Mouse (Mus musculus): ENCODE measurements at regions not wholly inside any gene's neighbourhood (a gene's known extent, or its start where the extent isn't known, plus 50 kb on each side); places are given as distances from the start of the nearest gene placed in this dataset.
A peak's percentile ranks its signal among the peaks of the same experiment; 100 is the strongest.

GRCm38 (mm10) chr10:125467503-125467902 is 78.2 kb upstream of the Slc16a7 start:
- Histone ChIP-seq H3K27ac (ENCODE audit: low read depth, low read length) (no peak overlapping the region), H3K4me3 (ENCODE audit: low read depth, low read length) (no peak overlapping the region), H3K9ac (ENCODE audit: low read length) (no peak overlapping the region), H3K4me2 (no peak overlapping the region), H3K9me3 (ENCODE audit: control insufficient read depth, low read length) (no peaks in the 10 kb centered on the region), H3K27me3 (ENCODE audit: control insufficient read depth, insufficient read depth, low read length) (no peaks in the 10 kb centered on the region), H3K4me1 (ENCODE audit: control insufficient read depth, insufficient read depth, low read length) (no peaks in the 10 kb centered on the region), H3K36me3 (ENCODE audit: control insufficient read depth, insufficient read depth, low read length) (no peaks in the 10 kb centered on the region)
- ATAC-seq (ENCODE audit: low FRiP score), result no peak
- 91% methylated on average over 5 of the region's 5 CpGs for WGBS
- no peak for DNase-seq (ENCODE audit: low spot score, missing footprints)

DNA sequence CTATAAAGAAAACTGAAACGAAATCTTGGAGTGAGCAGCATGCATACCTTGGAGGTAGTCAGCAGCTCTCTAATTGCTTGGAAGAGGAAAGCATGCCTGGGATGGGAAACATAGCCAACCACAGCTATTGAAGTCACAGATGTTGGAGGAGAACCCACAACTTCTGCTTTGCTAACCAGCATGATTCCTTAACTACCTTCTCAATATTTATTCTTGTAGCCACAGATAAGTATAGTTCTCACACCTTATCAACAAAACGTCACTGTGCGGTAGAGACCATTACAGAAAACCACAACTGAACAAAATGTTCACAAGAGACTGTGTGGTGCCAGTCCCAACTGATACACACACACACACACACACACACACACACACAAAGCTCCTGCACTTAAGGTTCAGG is 99.1 kb upstream of the Slc16a7 start:
- 92% methylated on average over 3 of the region's 3 CpGs for WGBS
- no peaks in the 10 kb centered on the region for H3K27me3 ChIP-seq (ENCODE audit: control insufficient read depth, insufficient read depth, low read length)
- no peak overlapping the region for H3K27ac ChIP-seq (ENCODE audit: low read depth, low read length)
- H3K9ac ChIP-seq (ENCODE audit: low read length), result no peak overlapping the region
- no peaks in the 10 kb centered on the region for H3K9me3 ChIP-seq (ENCODE audit: control insufficient read depth, low read length)
- no peaks in the 10 kb centered on the region for H3K4me1 ChIP-seq (ENCODE audit: control insufficient read depth, insufficient read depth, low read length)
- DNase-seq (ENCODE audit: low spot score, missing footprints) (no peak), ATAC-seq (ENCODE audit: low FRiP score) (no peak)
- H3K36me3 ChIP-seq (ENCODE audit: control insufficient read depth, insufficient read depth, low read length), result no peaks in the 10 kb centered on the region
- H3K4me3 ChIP-seq (ENCODE audit: low read depth, low read length), result no peak overlapping the region
- H3K4me2 ChIP-seq, result no peak overlapping the region

DNA sequence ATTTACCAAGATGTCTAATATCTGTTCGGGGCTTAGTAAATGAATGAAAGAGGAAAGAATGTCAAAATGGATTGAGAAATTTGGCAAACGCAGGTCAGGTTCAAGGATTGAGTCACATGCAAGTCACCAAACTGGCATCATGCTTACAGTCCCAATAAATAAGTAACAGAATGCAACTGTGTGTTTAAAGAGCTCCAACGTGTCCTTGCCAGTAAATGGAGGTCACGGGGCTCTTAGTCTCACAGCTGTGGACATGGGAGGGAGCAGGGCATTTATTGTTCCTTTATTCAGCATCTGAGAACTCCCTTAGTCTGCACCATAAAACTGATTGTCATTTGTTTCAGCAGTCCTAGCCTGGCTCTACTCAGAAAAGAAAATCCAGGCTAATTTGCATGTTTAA is 101.1 kb upstream of the Slc16a7 start:
- H3K36me3 ChIP-seq (ENCODE audit: control insufficient read depth, insufficient read depth, low read length), result no peaks in the 10 kb centered on the region
- DNase-seq (ENCODE audit: low spot score, missing footprints) (no peak), ATAC-seq (ENCODE audit: low FRiP score) (no peak)
- H3K9ac ChIP-seq (ENCODE audit: low read length), result no peak overlapping the region
- no peaks in the 10 kb centered on the region for H3K9me3 ChIP-seq (ENCODE audit: control insufficient read depth, low read length)
- no peaks in the 10 kb centered on the region for H3K27me3 ChIP-seq (ENCODE audit: control insufficient read depth, insufficient read depth, low read length)
- H3K4me2 ChIP-seq, result no peak overlapping the region
- 59% methylated on average over 4 of the region's 4 CpGs for WGBS
- no peaks in the 10 kb centered on the region for H3K4me1 ChIP-seq (ENCODE audit: control insufficient read depth, insufficient read depth, low read length)
- H3K27ac ChIP-seq (ENCODE audit: low read depth, low read length), result no peak overlapping the region
- no peak overlapping the region for H3K4me3 ChIP-seq (ENCODE audit: low read depth, low read length)

- H3K36me3 ChIP-seq (ENCODE audit: control insufficient read depth, insufficient read depth, low read length), result no peaks in the 10 kb centered on the region
- H3K4me2 ChIP-seq, result no peak overlapping the region
- WGBS, result 81% methylated on average over 4 of the region's 4 CpGs
- H3K9ac ChIP-seq (ENCODE audit: low read length), result no peak overlapping the region
- no peaks in the 10 kb centered on the region for H3K9me3 ChIP-seq (ENCODE audit: control insufficient read depth, low read length)
- H3K27me3 ChIP-seq (ENCODE audit: control insufficient read depth, insufficient read depth, low read length), result no peaks in the 10 kb centered on the region
- no peak overlapping the region for H3K4me3 ChIP-seq (ENCODE audit: low read depth, low read length)
- H3K4me1 ChIP-seq (ENCODE audit: control insufficient read depth, insufficient read depth, low read length), result no peaks in the 10 kb centered on the region
- DNase-seq (ENCODE audit: low spot score, missing footprints) (no peak), ATAC-seq (ENCODE audit: low FRiP score) (no peak)
- H3K27ac ChIP-seq (ENCODE audit: low read depth, low read length), result no peak overlapping the region
Observed at GRCm38 (mm10) chr10:125494489-125494888, 105.2 kb upstream of the Slc16a7 start.

DNA sequence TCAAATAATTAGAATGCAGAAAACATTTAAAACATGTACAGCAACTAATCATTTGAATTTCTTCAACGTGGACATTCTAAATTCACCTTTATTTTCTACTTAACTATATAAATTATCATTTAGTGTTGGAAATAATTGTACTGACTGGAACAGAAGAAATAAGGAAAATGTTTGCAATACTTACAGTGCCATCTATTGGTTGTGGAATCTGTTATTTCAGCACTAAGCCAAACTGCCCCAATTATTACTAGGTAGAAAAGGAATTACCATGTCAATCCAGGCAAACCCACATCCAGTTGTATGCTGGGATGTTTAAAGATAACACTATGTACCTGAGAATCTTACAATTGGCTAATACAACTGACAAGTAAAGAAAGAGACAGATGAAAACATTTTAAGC is 109.1 kb upstream of the Slc16a7 start:
- ATAC-seq (ENCODE audit: low FRiP score) (no peak), DNase-seq (ENCODE audit: low spot score, missing footprints) (no peak)
- H3K9ac ChIP-seq (ENCODE audit: low read length), result no peak overlapping the region
- no peak overlapping the region for H3K4me3 ChIP-seq (ENCODE audit: low read depth, low read length)
- no peaks in the 10 kb centered on the region for H3K4me1 ChIP-seq (ENCODE audit: control insufficient read depth, insufficient read depth, low read length)
- H3K36me3 ChIP-seq (ENCODE audit: control insufficient read depth, insufficient read depth, low read length), result no peaks in the 10 kb centered on the region
- H3K27me3 ChIP-seq (ENCODE audit: control insufficient read depth, insufficient read depth, low read length), result no peaks in the 10 kb centered on the region
- 42% methylated on average over 1 of the region's 1 CpGs for WGBS
- H3K9me3 ChIP-seq (ENCODE audit: control insufficient read depth, low read length), result no peaks in the 10 kb centered on the region
- no peak overlapping the region for H3K27ac ChIP-seq (ENCODE audit: low read depth, low read length)
- H3K4me2 ChIP-seq, result no peak overlapping the region

- no peak for DNase-seq (ENCODE audit: low spot score, missing footprints)
- Histone ChIP-seq H3K4me2 (no peak overlapping the region), H3K27me3 (ENCODE audit: control insufficient read depth, insufficient read depth, low read length) (no peaks in the 10 kb centered on the region), H3K4me1 (ENCODE audit: control insufficient read depth, insufficient read depth, low read length) (no peaks in the 10 kb centered on the region), H3K27ac (ENCODE audit: low read depth, low read length) (no peak overlapping the region), H3K9me3 (ENCODE audit: control insufficient read depth, low read length) (no peaks in the 10 kb centered on the region), H3K36me3 (ENCODE audit: control insufficient read depth, insufficient read depth, low read length) (no peaks in the 10 kb centered on the region), H3K9ac (ENCODE audit: low read length) (no peak overlapping the region), H3K4me3 (ENCODE audit: low read depth, low read length) (no peak overlapping the region)
- no peak for ATAC-seq (ENCODE audit: low FRiP score)
- WGBS, result 92% methylated on average over 4 of the region's 4 CpGs
Observed at GRCm38 (mm10) chr10:125500338-125500737, 111.1 kb upstream of the Slc16a7 start.

DNA sequence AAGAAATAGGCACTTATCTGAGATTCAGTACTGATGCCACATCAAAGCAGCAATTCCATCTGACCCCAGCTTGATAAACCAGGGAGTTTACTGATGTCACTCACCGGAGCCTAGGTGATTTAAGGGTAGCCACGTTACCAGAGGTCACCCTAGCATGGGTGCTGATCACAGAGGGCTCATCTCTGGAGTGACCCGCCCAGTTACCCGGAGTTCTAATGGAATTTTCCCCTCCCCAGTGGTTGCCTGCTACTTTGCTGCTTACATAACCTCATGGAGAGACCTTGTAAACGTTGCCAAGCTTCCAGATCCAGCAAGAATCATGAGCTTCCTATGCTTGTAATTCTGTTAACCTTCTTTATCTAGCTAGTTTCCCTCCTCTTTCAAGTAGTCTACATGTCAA is 125.8 kb upstream of the Slc16a7 start:
- DNase-seq (ENCODE audit: low spot score, missing footprints), result no peak
- Histone ChIP-seq H3K9ac (ENCODE audit: low read length) (no peak overlapping the region), H3K4me1 (ENCODE audit: control insufficient read depth, insufficient read depth, low read length) (no peaks in the 10 kb centered on the region), H3K36me3 (ENCODE audit: control insufficient read depth, insufficient read depth, low read length) (no peaks in the 10 kb centered on the region), H3K27me3 (ENCODE audit: control insufficient read depth, insufficient read depth, low read length) (no peaks in the 10 kb centered on the region), H3K27ac (ENCODE audit: low read depth, low read length) (no peak overlapping the region), H3K9me3 (ENCODE audit: control insufficient read depth, low read length) (no peaks in the 10 kb centered on the region), H3K4me2 (no peak overlapping the region), H3K4me3 (ENCODE audit: low read depth, low read length) (no peak overlapping the region)
- no peak for ATAC-seq (ENCODE audit: low FRiP score)
- 74% methylated on average over 5 of the region's 5 CpGs for WGBS

DNA sequence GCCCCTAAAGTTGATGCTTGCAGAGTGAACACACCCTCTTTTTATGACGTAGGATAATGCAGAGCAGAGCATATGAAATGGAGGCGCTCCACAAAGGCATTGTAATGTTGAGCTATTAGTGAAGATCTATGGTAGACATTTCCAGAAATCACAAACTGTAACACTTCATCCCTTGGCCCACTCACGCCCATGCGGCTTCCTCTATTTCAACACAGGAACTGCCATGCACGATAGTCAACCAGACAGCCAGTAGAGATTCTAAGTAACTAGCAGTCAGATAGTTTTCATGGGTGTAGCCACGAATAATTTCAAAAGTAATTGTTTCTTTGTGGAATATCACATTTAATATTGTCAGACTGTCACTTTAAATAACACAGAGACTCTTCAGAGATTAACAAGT is 141.6 kb upstream of the Slc16a7 start:
- Histone ChIP-seq H3K4me3 (ENCODE audit: low read depth, low read length) (no peak overlapping the region), H3K36me3 (ENCODE audit: control insufficient read depth, insufficient read depth, low read length) (no peaks in the 10 kb centered on the region), H3K9ac (ENCODE audit: low read length) (no peak overlapping the region), H3K4me1 (ENCODE audit: control insufficient read depth, insufficient read depth, low read length) (no peaks in the 10 kb centered on the region), H3K9me3 (ENCODE audit: control insufficient read depth, low read length) (no peaks in the 10 kb centered on the region), H3K27ac (ENCODE audit: low read depth, low read length) (no peak overlapping the region), H3K4me2 (no peak overlapping the region), H3K27me3 (ENCODE audit: control insufficient read depth, insufficient read depth, low read length) (no peaks in the 10 kb centered on the region)
- DNase-seq (ENCODE audit: low spot score, missing footprints) (no peak), ATAC-seq (ENCODE audit: low FRiP score) (no peak)
- WGBS, result 86% methylated on average over 6 of the region's 6 CpGs

- ATAC-seq (ENCODE audit: low FRiP score) (peak; percentile 55; the same call in 1 of the 2 replicates), DNase-seq (ENCODE audit: low spot score, missing footprints) (no peak)
- Histone ChIP-seq H3K36me3 (ENCODE audit: control insufficient read depth, insufficient read depth, low read length) (no peaks in the 10 kb centered on the region), H3K9ac (ENCODE audit: low read length) (no peak overlapping the region), H3K4me1 (ENCODE audit: control insufficient read depth, insufficient read depth, low read length) (no peaks in the 10 kb centered on the region), H3K9me3 (ENCODE audit: control insufficient read depth, low read length) (no peaks in the 10 kb centered on the region), H3K4me2 (no peak overlapping the region), H3K4me3 (ENCODE audit: low read depth, low read length) (no peak overlapping the region), H3K27me3 (ENCODE audit: control insufficient read depth, insufficient read depth, low read length) (no peaks in the 10 kb centered on the region), H3K27ac (ENCODE audit: low read depth, low read length) (no peak overlapping the region)
- 49% methylated on average over 1 of the region's 1 CpGs for WGBS
Observed at GRCm38 (mm10) chr10:125538316-125538715, 149.1 kb upstream of the Slc16a7 start.

Measured in midbrain, embryonic 11.5 days (tissue).